Mouse (Mus musculus) ES-Bruce4 (cell line): ENCODE measurements at regions not wholly inside any gene's neighbourhood (a gene's known extent, or its start where the extent isn't known, plus 50 kb on each side); places are given as distances from the start of the nearest gene placed in this dataset.

Experiments
- CTCF ChIP-seq: IDR thresholded peaks from one replicate; pipeline ENCODE4 v1.8.1; 2011; ENCODE audit warnings: low read depth, low read length
- POLR2A ChIP-seq: IDR thresholded peaks from one replicate; pipeline ENCODE4 v1.8.1; 2011; ENCODE audit warnings: low read length; ENCODE audit not compliant: insufficient read depth

DNA sequence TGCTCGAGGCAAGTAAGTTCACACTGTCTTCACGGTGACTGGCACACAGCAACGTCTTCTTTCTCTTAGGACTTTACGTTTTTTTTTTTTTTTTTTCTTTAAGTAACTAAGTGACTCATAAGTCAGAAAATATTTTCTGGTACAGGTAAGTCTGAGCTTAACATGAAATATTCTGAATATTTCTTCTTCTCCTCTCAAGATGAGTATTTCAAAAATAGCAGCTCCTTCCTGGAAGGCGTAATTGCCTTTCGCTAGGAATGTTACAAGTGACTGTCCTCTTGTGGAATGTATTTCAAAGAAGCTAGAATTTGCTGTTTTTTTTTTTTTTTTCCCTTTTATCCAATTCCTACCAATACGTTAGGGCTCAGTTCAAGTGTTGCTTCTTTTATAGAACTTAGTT is 124.8 kb downstream of the Klf5 start:
- no peak for TF ChIP-seq POLR2A
- TF ChIP-seq CTCF, result no peak
